Mouse (Mus musculus): ENCODE measurements at regions not wholly inside any gene's neighbourhood (a gene's known extent, or its start where the extent isn't known, plus 50 kb on each side); places are given as distances from the start of the nearest gene placed in this dataset.

- WGBS (ENCODE audit: insufficient replicate concordance) = 78% methylated on average over 3 of the region's 3 CpGs
- TF ChIP-seq EP300 (IDR thresholded peaks at IDR 0.05; ENCODE audit: low read depth) (no peak), CTCF (IDR thresholded peaks at IDR 0.05; ENCODE audit: low read depth) (no peak)
Measured at GRCm38 (mm10) chr10:117579210-117579609, 50.1 kb upstream of the Cpm start.

GRCm38 (mm10) chr10:117578696-117579146, 50.6 kb upstream of the Cpm start:
- H3K4me1 ChIP-seq (ENCODE audit: insufficient read depth) = no peaks in the 10 kb centered on the region
- H3K36me3 ChIP-seq (replicated peaks; ENCODE audit: insufficient read depth, low read length) = no peaks in the 10 kb centered on the region
- DNase-seq (no peak), ATAC-seq (no peak)
- H3K27ac ChIP-seq (ENCODE audit: low read depth) = no peak overlapping the region
- H3K27me3 ChIP-seq (ENCODE audit: insufficient read depth, low read length) = no peaks in the 10 kb centered on the region
- H3K9ac ChIP-seq (replicated peaks) = no peak overlapping the region
- no peak overlapping the region for H3K4me2 ChIP-seq (ENCODE audit: low read depth, low read length)
- TF ChIP-seq EP300 (IDR thresholded peaks at IDR 0.05; ENCODE audit: low read depth) (no peak), CTCF (IDR thresholded peaks at IDR 0.05; ENCODE audit: low read depth) (no peak)
- WGBS (ENCODE audit: insufficient replicate concordance) = 78% methylated on average over 4 of the region's 4 CpGs
- no peak overlapping the region for H3K4me3 ChIP-seq (ENCODE audit: low read depth, low read length)
- no peaks in the 10 kb centered on the region for H3K9me3 ChIP-seq (ENCODE audit: low read length)

More at GRCm38 (mm10) chr10:117579210-117579609, 50.1 kb upstream of the Cpm start:
- no peak overlapping the region for H3K27ac ChIP-seq (ENCODE audit: low read depth)
- H3K27me3 ChIP-seq (ENCODE audit: insufficient read depth, low read length) = no peaks in the 10 kb centered on the region
- DNase-seq = no peak
- no peak overlapping the region for H3K4me3 ChIP-seq (ENCODE audit: low read depth, low read length)
- no peaks in the 10 kb centered on the region for H3K36me3 ChIP-seq (replicated peaks; ENCODE audit: insufficient read depth, low read length)
- H3K4me2 ChIP-seq (ENCODE audit: low read depth, low read length) = no peak overlapping the region
- no peaks in the 10 kb centered on the region for H3K4me1 ChIP-seq (ENCODE audit: insufficient read depth)
- ATAC-seq = no peak
- no peak overlapping the region for H3K9ac ChIP-seq (replicated peaks)
- H3K9me3 ChIP-seq (ENCODE audit: low read length) = no peaks in the 10 kb centered on the region

- Histone ChIP-seq H3K27me3 (ENCODE audit: insufficient read depth, low read length) (peaks cover under 1% of the 10 kb centered on the region; the same call in 1 of the 2 replicates), H3K27ac (ENCODE audit: low read depth) (no peak overlapping the region), H3K4me1 (ENCODE audit: insufficient read depth) (no peaks in the 10 kb centered on the region), H3K9ac (replicated peaks) (no peak overlapping the region), H3K36me3 (replicated peaks; ENCODE audit: insufficient read depth, low read length) (no peaks in the 10 kb centered on the region), H3K4me3 (ENCODE audit: low read depth, low read length) (no peak overlapping the region), H3K4me2 (ENCODE audit: low read depth, low read length) (no peak overlapping the region), H3K9me3 (ENCODE audit: low read length) (no peaks in the 10 kb centered on the region)
- DNase-seq (no peak), ATAC-seq (no peak)
- no peak for TF ChIP-seq CTCF (IDR thresholded peaks at IDR 0.05; ENCODE audit: low read depth)
- 77% methylated on average over 4 of the region's 4 CpGs for WGBS (ENCODE audit: insufficient replicate concordance)
Measured at GRCm38 (mm10) chr10:117577970-117578695, 51.2 kb upstream of the Cpm start.

GRCm38 (mm10) chr10:117576881-117577730, 52.2 kb upstream of the Cpm start:
- Histone ChIP-seq H3K4me3 (ENCODE audit: low read depth, low read length) (no peak overlapping the region), H3K36me3 (replicated peaks; ENCODE audit: insufficient read depth, low read length) (no peaks in the 10 kb centered on the region)
- WGBS (ENCODE audit: insufficient replicate concordance) = 80% methylated on average over 8 of the region's 8 CpGs

GRCm38 (mm10) chr10:117576154-117576859, 53.0 kb upstream of the Cpm start:
- H3K4me2 ChIP-seq (ENCODE audit: low read depth, low read length) = no peak overlapping the region
- ATAC-seq = no peak

More at GRCm38 (mm10) chr10:117576881-117577730, 52.2 kb upstream of the Cpm start:
- Histone ChIP-seq H3K9ac (replicated peaks) (no peak overlapping the region), H3K4me2 (ENCODE audit: low read depth, low read length) (no peak overlapping the region), H3K9me3 (ENCODE audit: low read length) (no peaks in the 10 kb centered on the region), H3K27ac (ENCODE audit: low read depth) (no peak overlapping the region), H3K27me3 (ENCODE audit: insufficient read depth, low read length) (peaks cover 4% of the 10 kb centered on the region; the same call in 1 of the 2 replicates), H3K4me1 (ENCODE audit: insufficient read depth) (no peaks in the 10 kb centered on the region)
- DNase-seq = no peak
- ATAC-seq = no peak
- TF ChIP-seq EP300 (IDR thresholded peaks at IDR 0.05; ENCODE audit: low read depth) (no peak), CTCF (IDR thresholded peaks at IDR 0.05; ENCODE audit: low read depth) (no peak)

More at GRCm38 (mm10) chr10:117576154-117576859, 53.0 kb upstream of the Cpm start:
- no peaks in the 10 kb centered on the region for H3K36me3 ChIP-seq (replicated peaks; ENCODE audit: insufficient read depth, low read length)
- no peaks in the 10 kb centered on the region for H3K4me1 ChIP-seq (ENCODE audit: insufficient read depth)
- peaks cover 4% of the 10 kb centered on the region; the same call in 1 of the 2 replicates for H3K27me3 ChIP-seq (ENCODE audit: insufficient read depth, low read length)
- no peak for DNase-seq
- H3K9me3 ChIP-seq (ENCODE audit: low read length) = no peaks in the 10 kb centered on the region
- no peak overlapping the region for H3K4me3 ChIP-seq (ENCODE audit: low read depth, low read length)
- TF ChIP-seq EP300 (IDR thresholded peaks at IDR 0.05; ENCODE audit: low read depth) (no peak), CTCF (IDR thresholded peaks at IDR 0.05; ENCODE audit: low read depth) (no peak)
- no peak overlapping the region for H3K9ac ChIP-seq (replicated peaks)
- H3K27ac ChIP-seq (ENCODE audit: low read depth) = no peak overlapping the region
- 78% methylated on average over 10 of the region's 10 CpGs for WGBS (ENCODE audit: insufficient replicate concordance)
